Mouse (Mus musculus) yolk sac, embryonic 10.5 days (tissue): ENCODE data around the gene B4galt5.

Source experiments
- DNase-seq: peaks from one replicate; pipeline ENCODE4 v3.0.0-alpha.2; 2017; ENCODE audit warnings: low spot score

Gene B4galt5

GRCm38 (mm10) chr2:167275856-167276255, 73.1 kb downstream of the B4galt5 start:
- no peak for DNase-seq

DNA sequence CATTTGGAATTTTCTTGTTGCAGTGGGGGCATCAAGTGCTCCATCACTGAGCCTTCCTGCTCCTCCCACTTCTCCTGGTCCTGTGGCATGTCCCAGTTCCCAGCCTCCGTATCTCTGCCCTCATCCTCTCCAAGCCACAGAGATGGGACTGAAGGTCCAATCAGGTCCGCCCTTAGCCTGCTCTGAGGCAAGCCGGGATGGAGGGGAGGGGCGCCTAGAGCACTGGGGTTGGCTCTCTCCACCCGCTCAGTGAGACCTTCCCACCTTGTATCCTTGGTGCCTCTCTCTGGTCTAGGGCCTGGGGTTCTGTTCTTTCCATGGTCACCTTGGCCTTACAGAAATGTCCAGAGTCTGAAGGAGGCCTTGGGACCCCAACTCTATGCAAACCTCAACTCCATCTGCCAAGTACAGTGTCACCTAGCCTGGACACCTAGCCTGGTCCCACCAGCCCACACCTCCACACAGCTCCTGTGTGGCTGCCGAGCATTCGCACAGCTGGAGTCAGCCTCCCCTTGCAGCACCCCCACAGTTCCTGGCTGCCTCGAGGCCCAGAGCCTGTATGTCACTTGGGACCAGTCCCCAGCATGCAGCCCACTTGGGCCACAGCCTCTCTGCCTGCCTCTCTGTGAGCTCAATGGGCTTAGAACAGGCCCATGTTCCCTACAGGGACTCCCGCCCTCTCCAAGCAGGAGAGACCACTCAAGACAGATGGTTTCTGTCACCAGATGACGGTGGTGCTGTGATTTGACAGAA, 74.1 kb downstream of the B4galt5 start:
- DNase-seq, result no peak

DNA sequence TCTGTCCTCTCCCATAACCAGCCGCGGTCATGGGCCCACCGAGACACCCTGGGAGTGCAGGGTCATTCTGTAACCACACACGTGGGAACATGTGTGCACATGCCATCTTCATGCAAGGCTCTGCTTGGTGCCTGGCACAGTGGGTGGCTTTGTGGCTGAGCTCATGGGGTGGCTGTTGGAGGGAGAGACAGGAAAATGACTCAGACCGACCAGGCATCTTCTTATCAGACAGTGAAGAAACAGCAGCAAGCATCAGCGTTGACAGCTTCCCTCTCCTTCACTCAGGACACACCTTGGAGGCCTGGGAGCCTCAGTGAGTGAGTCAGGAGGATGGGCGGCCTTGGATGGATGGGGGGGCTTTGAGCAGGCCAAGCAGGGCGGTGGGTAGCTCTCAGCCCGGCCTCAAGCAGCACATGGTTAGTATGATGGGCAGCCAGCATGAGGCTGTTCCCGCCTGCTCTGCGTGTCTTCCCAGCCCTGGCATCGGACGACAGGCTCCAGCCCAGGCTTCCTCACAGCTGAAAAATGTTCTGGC, 75.7 kb downstream of the B4galt5 start:
- DNase-seq, result no peak

DNA sequence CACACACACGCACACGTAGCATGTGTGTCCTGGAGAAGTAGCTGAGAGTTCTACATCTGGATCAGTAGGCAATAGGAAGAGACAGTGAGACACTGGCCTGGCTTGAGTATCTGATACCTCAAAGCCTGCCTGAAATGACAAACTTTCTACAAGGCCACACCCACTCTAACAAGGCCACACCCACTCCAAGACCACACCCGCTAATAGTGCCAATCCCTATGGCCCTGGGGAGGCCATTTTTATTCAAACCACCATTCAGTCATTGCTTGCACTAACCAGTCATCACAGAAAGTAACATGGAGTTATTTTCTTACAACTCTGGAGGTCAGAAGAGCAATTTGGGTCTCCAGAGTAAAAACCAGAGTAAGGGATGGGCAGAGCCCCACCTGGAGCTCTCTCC, 76.3 kb downstream of the B4galt5 start:
- no peak for DNase-seq

- DNase-seq, result no peak
Observed at GRCm38 (mm10) chr2:167271121-167271521, 77.9 kb downstream of the B4galt5 start.

DNA sequence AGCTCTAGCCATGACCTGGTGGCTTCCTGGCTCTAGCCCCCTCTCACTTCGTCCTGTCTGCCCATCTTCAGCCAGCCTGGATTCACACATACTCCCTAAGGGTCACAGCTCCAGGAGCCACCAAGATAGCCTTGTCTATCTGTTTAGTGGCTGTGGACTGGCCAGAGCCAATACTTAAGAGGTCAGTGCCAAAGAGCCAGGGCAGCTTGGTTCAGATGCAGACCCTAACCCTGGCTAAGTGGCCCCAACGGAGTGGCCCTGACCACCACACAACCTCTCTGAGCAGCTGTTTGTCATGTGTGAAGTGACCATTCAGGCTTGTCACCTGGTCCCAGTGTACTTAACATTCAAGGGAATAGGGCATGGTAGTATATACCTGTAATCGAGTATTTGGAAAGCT, 78.5 kb downstream of the B4galt5 start:
- no peak for DNase-seq

GRCm38 (mm10) chr2:167268721-167269120, 80.3 kb downstream of the B4galt5 start:
- no peak for DNase-seq

GRCm38 (mm10) chr2:167268411-167268690, 80.6 kb downstream of the B4galt5 start:
- no peak for DNase-seq

DNA sequence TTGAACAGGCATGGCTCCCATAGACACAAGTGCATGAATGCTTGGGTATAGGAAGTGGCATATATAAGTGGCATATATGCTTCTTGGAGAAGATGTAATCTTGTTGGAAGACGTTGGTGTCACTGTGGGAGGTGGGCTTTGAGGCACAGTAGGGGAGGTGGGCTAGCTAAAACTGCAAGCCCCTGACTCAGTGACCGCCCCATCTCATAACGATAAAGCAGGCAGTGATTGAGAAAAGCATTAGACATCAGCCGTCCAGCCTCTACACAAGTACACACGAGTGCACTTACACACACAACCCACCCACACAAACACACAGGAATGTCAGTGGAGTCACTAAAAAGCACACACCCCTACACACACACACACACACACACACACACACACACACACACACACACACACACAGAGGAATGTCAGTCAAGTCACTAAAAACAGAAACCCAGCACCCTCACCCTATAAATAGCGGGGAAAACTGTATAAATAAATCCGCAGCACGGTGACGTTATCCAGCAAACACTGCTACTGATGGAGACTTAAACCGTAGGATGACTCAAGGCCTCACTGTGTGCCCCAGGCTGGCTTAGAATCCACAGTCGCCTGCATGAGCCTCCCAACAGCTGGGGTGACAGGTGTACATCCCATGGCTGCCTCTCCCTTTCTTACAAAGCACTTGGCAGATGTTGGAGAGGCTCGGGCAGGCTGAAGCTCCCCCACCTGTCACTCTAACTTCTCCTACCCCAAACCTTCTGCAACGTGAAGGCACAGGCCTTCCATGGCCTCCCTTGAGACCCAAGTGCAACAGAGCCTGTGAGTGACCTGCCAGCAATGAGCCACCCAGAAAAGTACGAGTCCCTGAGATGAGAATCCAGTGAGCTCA, 81.2 kb downstream of the B4galt5 start:
- no peak for DNase-seq

DNA sequence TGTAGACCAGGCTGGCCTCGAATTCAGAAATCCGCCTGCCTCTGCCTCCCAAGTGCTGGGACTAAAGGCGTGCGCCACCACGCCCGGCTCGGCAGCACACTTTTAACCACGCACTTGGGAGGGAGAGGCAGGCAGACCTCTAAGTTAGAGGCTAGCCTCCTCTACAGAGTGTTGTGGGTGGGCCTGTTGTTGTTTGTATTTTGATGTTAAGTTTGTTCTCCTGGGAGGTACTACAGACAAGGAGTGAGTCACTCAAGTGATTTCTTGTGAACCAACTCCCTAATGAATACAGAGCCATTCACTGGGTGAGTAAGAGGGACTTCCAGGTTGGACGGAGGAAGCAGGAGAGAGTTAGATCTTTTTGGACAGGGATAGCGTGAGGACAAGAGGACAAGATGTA, 82.8 kb downstream of the B4galt5 start:
- no peak for DNase-seq

- no peak for DNase-seq
Observed at GRCm38 (mm10) chr2:167265806-167266205, 83.2 kb downstream of the B4galt5 start.

DNA sequence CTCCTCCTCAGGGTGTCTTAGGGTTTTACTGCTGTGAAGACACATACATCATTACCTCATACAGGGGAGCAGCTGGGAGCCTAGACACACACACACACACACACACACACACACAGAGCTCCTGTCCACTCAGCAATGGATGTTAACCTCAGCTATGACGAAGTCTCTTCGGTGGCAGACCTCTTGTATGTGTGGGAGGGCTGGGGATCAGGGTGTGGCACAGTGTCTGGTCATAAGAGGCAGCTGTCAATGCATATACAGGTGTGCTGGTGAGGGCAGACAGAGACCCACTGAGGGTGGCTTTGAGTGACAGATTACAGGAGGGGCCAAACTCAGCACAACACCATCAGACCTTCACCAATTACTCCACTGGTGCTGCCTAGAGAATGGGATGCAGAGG, 84.0 kb downstream of the B4galt5 start:
- no peak for DNase-seq

DNA sequence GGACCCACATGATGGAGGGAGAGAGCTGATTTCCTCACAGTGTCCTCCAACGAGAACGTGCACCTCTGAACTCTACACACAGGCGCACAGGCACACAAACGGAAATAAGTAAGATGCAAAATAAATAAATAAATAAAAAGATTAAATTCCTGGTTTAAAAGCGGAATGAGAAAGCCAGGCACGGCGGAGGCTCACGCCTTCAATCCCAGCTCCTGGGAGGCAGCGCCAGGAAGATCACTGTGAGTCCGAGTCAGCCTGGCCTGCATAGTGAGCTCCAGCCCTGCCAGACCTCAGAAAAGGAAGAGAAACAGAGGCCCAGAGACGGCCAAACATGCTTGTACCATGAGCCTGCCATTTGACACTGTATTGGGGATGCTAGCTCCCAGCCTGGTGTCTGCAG, 85.1 kb downstream of the B4galt5 start:
- DNase-seq, result no peak

DNA sequence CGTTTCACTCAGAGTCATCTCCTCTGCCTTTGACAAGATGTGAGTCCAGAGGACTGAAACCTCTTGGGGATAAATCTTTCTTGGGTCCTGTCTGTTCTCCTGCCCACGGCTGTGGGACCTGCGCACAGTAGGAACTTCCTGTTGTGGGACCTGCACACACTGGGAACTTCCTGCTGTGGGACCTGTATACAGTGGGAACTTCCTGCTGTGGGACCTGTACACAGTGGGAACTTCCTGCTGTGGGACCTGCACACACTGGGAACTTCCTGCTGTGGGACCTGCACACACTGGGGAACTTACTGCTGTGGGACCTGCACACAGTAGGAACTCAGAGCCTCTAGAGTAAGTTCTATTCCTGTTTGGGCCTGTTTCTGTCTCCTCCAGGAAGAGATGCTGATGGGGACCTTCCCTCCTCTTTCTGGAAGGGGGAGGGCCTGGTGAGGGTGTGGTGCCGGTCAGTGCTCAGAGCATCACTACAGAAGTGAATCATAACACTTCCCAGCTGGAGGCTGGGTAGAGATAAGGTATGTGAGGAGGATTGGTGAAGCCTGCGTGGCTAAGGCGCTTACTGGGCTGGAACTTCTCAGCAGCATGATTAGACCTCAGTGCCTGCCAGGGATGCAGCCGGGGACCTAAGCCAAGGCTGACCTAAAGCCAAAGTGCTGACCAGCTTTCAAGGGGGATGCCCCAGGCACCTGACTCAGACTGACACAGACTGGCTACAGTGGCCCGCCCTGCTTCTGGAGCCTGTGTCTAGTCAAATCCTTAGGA, 85.8 kb downstream of the B4galt5 start:
- no peak for DNase-seq

DNA sequence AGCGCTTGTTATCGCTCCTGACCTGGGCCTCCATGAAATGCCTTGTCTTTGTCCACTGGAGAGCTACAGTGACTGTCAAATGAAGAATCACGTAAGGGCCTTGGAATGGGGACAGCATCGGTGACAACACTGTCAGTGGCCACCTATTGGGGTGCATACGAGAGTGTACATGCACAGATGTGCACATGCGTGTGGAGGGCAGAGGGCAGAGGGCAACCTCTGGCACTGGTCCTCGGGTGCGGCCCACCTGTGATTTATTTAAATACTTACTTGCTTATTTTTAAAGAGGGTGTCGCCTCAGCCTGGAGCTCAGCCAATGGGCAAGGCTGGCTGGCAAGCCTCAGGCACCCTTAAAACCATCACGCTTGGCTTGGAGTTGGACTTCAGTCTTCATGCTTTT, 86.5 kb downstream of the B4galt5 start:
- DNase-seq, result no peak

GRCm38 (mm10) chr2:167261106-167261505, 87.9 kb downstream of the B4galt5 start:
- no peak for DNase-seq

DNA sequence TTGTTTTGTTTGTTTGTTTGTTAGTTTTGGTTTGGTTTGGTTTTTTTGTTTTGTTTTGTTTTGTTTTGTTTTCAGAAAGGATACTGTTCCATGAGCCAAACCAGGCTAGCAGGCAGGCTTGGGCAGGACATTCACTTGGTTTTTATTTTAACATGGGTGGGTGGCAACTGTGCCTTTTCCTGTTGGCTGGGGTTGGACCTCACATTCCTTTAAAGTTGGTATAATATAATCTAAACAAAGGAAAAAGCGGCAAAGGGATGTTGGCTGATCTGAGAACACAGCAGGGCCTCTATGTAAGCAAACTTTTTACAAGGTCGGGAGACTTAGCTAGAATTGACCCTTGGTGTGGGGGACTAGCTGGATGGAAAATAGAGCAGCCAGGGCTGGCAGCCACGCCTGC, 91.2 kb downstream of the B4galt5 start:
- no peak for DNase-seq

DNA sequence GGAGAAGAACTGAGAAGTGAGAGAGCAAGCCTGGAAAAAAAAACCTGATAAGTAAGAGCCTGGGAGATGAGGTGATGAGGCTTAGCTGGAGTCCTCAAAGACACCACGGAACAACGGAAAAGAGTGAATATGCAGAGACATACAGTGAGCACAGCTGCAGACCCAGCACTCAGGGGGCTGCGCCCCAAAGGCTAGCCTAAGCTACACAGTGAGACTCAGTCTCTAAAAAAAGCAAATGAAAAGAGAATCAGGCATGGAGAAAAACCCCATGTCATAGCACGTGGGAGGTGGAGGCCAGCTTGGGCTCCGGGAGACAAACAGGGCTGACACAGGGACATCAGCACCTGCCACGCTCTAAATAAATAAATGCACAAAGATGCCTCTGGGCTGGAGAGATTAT, 94.2 kb downstream of the B4galt5 start:
- DNase-seq, result no peak

DNA sequence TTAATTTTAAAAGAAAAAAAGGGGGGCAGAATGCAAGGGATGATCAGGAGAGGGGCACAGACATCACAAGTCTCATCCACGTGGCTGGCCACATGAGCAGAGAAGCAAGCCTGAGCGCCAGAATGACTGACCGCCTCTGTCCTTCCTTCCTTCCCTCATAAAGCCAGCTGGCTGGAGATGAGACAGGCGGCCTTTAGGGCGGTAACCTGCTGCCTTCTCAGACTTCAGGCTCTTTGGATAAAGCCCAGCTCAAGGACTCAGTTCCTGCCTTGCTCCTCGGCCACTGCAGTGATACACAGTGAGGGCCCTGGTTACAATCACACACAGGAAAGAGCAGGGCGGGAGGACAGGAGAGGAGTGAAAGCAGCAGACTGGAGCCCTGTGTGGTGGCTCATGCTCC, 94.8 kb downstream of the B4galt5 start:
- DNase-seq, result no peak

DNA sequence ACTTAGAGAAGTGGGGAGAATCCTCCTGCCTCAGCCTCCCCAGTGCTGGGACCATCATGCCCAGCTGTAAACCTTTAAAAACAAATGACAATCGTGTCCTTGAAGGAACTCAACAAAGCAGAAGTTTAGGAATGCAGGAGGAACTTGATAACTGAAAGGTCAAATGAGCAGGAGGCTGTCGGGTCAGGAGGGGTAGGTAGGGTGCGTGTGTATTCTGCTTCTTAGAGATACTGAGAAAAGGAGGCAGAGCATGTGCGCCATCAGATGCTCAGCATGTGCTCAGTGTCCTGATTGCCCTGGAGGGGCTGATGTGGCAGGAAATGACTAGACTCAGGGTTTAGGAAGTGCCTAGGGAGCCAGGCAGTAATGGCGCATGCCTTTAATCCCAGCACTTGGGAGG, 95.5 kb downstream of the B4galt5 start:
- no peak for DNase-seq

DNA sequence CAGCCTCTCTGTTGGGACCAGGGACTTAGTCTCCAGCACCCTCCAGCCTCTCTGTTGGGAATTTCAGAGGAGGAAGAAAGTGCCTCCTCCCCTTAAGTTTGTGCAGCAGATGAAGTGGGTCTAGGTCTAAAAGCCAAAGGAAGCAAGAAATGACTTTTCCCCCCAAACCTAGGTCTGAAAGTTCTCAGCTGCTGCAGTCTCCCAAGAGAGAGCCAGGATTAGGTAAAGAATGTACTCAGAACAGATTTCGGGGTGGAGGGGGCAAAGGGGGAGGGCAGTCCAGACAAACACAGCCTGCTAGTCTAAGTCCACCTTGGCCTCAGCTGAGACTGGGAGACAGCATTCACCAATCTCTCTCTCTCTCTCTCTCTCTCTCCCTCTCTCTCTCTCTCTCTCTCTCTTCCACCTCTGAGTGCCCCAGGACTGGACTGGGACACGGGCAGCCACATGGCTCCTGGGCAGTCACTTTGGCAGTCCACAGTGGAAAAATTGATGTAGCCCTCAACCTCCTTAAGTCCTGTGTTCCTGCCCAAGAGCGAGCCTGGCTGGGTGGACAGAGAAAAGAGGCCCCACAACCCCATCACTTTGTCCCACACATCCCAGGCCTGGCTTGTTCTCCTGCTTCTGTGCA, 96.8 kb downstream of the B4galt5 start:
- DNase-seq, result no peak

DNA sequence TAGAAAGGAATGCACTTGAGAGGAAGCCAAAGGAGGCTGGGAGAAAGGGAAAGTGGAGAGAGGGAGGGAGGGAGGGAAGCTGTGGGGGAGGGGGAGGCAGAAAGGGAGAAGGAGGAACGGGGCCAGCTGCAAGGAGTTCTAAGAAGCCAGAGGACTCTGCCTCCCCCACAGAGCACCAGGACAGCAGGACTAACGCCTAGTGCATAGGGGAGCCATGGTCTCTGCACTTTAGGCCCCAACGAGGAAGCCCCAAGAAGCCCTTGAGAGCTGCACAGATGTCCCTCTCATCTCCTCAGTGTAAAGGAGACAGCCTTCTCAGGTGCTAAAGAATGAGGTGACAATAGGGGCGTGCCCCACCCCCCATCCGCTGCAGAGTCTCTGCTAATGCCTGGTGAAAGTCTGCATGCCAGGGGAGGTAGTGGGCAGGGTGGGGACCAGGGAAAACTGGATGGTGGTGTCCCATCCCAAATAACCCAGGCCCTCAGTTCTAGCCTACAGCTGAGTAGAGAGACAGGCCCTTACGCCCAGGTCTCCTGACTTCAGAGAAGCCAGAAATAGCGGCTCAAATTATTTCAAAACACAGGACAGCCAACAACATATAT, 98.1 kb downstream of the B4galt5 start:
- no peak for DNase-seq
